Comparison of ENCODE assay signal across 9 mouse cellular contexts in the genomic region with DNA sequence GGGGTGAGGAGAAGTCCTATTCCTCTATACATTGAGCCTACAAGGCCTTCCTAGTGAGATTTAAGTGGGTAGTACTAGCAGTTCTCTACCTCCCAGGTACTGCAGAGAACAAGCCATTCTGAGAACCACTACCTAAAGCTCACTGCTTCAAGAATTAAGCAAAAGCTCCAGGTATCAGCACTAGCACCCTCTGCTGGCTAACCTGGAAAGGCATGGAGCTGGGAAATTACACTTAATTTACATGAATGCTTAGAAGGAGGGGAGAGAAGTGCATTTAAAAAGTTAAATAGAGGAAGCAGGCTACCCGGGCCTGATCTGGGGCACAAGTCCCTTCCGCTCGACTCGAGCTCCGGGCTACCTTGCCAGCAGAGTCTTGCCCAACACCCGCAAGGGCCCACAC. TPM values are rescaled to one million over a fixed set of nuclear protein-coding genes. Genes with fewer than 3 reads are reported as not detected.
DNase-seq lines count a peak whose midpoint lies in the region; ATAC-seq and TF ChIP-seq lines count a peak whose summit lies in the region.
"Had no signal": no experiment of that assay in that cellular context is flagged by ENCODE, and none has a peak within 500 bp of the region (broad histone marks: within the 10 kb centered on the region; RNA-seq: fewer than 3 reads in every experiment).

No protein-coding gene starts in this region.

- H3K4me3 ChIP-seq in hindbrain, embryonic 11.5 days (ENCODE audit: low read depth, low read length), result no peak overlapping the region
- H3K4me3 ChIP-seq in hindbrain, embryonic 16.5 days (ENCODE audit: low read length), result no peak overlapping the region
- H3K4me3 ChIP-seq in liver, embryonic 14.5 days (ENCODE audit: insufficient read depth in 1 of 2, low read depth in 2 of 2, low read length in 2 of 2), result no peak overlapping the region
- H3K4me3 ChIP-seq: limb, embryonic 15.5 days had no signal

- H3K9ac ChIP-seq in hindbrain, embryonic 11.5 days (ENCODE audit: low read depth, low read length), result no peak overlapping the region
- H3K9ac ChIP-seq in hindbrain, embryonic 16.5 days (ENCODE audit: low read depth, low read length), result no peak overlapping the region
- no peak overlapping the region for H3K9ac ChIP-seq in liver, embryonic 14.5 days (replicated peaks)
- H3K9ac ChIP-seq: limb, embryonic 15.5 days had no signal

- WGBS in hindbrain, embryonic 11.5 days, result 70% methylated on average over 3 of the region's 6 CpGs
- WGBS in hindbrain, embryonic 16.5 days, result 78% methylated on average over 2 of the region's 6 CpGs
- 55% methylated on average over 5 of the region's 6 CpGs for WGBS in liver, embryonic 14.5 days (ENCODE audit: insufficient replicate concordance)

- H3K27ac ChIP-seq in hindbrain, embryonic 11.5 days (ENCODE audit: low read depth, low read length), result no peak overlapping the region
- no peak overlapping the region for H3K27ac ChIP-seq in hindbrain, embryonic 16.5 days (ENCODE audit: low read depth, low read length)
- H3K27ac ChIP-seq in liver, embryonic 14.5 days, result no peak overlapping the region
- H3K27ac ChIP-seq: limb, embryonic 15.5 days had no signal

- DNase-seq in hindbrain, embryonic 11.5 days (ENCODE audit: low spot score), result peak; percentile 24
- peak; percentile 8 for DNase-seq in urinary bladder, postnatal 25 days (ENCODE audit: low spot score)
- DNase-seq in urinary bladder, postnatal 36 days (ENCODE audit: low spot score in 2 of 2), result no peak
- DNase-seq in cerebellum, adult 9-11 months, result peak; percentile 24
- DNase-seq in liver, embryonic 14.5 days (ENCODE audit: low read depth in 3 of 3, low spot score in 3 of 3), result no peak
- no peak for DNase-seq in yolk sac, embryonic 10.5 days (ENCODE audit: low spot score)
- no peak for DNase-seq in layer of hippocampus, adult 8-10 months (ENCODE audit: low spot score in 2 of 2)

- no peaks in the 10 kb centered on the region for H3K36me3 ChIP-seq in hindbrain, embryonic 11.5 days (ENCODE audit: control insufficient read depth, insufficient read depth, low read length)
- H3K36me3 ChIP-seq in hindbrain, embryonic 16.5 days (ENCODE audit: control insufficient read depth, insufficient read depth, low read length), result no peaks in the 10 kb centered on the region
- no peaks in the 10 kb centered on the region for H3K36me3 ChIP-seq in liver, embryonic 14.5 days (replicated peaks; ENCODE audit: control insufficient read depth, insufficient read depth, low read depth)
- H3K36me3 ChIP-seq: limb, embryonic 15.5 days had no signal

- no peak overlapping the region for H3K4me2 ChIP-seq in hindbrain, embryonic 11.5 days (replicated peaks; ENCODE audit: low read depth, low read length)
- no peak overlapping the region for H3K4me2 ChIP-seq in hindbrain, embryonic 16.5 days (ENCODE audit: low read length)
- H3K4me2 ChIP-seq in liver, embryonic 14.5 days (ENCODE audit: low read depth), result no peak overlapping the region
- H3K4me2 ChIP-seq: limb, embryonic 15.5 days had no signal

- no peaks in the 10 kb centered on the region for H3K9me3 ChIP-seq in hindbrain, embryonic 11.5 days (ENCODE audit: control insufficient read depth, low read length)
- no peaks in the 10 kb centered on the region for H3K9me3 ChIP-seq in hindbrain, embryonic 16.5 days (ENCODE audit: control insufficient read depth, low read length)
- no peaks in the 10 kb centered on the region for H3K9me3 ChIP-seq in liver, embryonic 14.5 days (ENCODE audit: control insufficient read depth, low read length)
- H3K9me3 ChIP-seq: limb, embryonic 15.5 days had no signal

- H3K4me1 ChIP-seq in hindbrain, embryonic 11.5 days (replicated peaks; ENCODE audit: control insufficient read depth, insufficient read depth, low read length), result no peaks in the 10 kb centered on the region
- no peaks in the 10 kb centered on the region for H3K4me1 ChIP-seq in hindbrain, embryonic 16.5 days (ENCODE audit: control insufficient read depth, insufficient read depth, low read depth, low read length)
- no peaks in the 10 kb centered on the region for H3K4me1 ChIP-seq in liver, embryonic 14.5 days (replicated peaks; ENCODE audit: control insufficient read depth in 2 of 2, insufficient read depth in 2 of 2, low read length in 1 of 2)
- H3K4me1 ChIP-seq: limb, embryonic 15.5 days had no signal

- no peak for ATAC-seq in hindbrain, embryonic 11.5 days (ENCODE audit: low FRiP score)
- no peak for ATAC-seq in hindbrain, embryonic 16.5 days
- no peak for ATAC-seq in liver, embryonic 14.5 days (ENCODE audit: insufficient read depth)

- TF ChIP-seq EP300 in liver, embryonic 14.5 days (IDR thresholded peaks at IDR 0.05; ENCODE audit: low read depth), result no peak

- no peaks in the 10 kb centered on the region for H3K27me3 ChIP-seq in hindbrain, embryonic 11.5 days (ENCODE audit: control insufficient read depth, insufficient read depth, low read length)
- no peaks in the 10 kb centered on the region for H3K27me3 ChIP-seq in hindbrain, embryonic 16.5 days (replicated peaks; ENCODE audit: control insufficient read depth, insufficient read depth, low read length)
- H3K27me3 ChIP-seq in liver, embryonic 14.5 days (ENCODE audit: control insufficient read depth, insufficient read depth, low read length), result no peaks in the 10 kb centered on the region
- H3K27me3 ChIP-seq: limb, embryonic 15.5 days had no signal

- TF ChIP-seq CTCF in liver, embryonic 14.5 days (IDR thresholded peaks at IDR 0.05; ENCODE audit: low read depth), result peak; percentile 46

RNA-seq across cellular contexts. Expression of a gene that starts 24.2 kb away (rescaled TPM):
- 51.9 and 59.2 TPM in 2 replicates for polyA plus RNA-seq in hindbrain, embryonic 11.5 days (2014; fragmentation: Nextera tagmentation; extraction: Ambion mirVana)
- polyA plus RNA-seq in hindbrain, embryonic 16.5 days (2015; fragmentation: Nextera tagmentation; extraction: Ambion mirVana), result 87.1 and 100 TPM in 2 replicates
- polyA plus RNA-seq in liver, embryonic 14.5 days (2012; rRNA removed), result 2.4 and 4.3 TPM in 2 replicates
- 10.4 and 11.5 TPM in 2 replicates for polyA plus RNA-seq in liver, embryonic 14.5 days (2014; fragmentation: Nextera tagmentation; extraction: Ambion mirVana)
- 10 to 100 TPM; 41.9 to 56.4 (median 52.3) TPM for total RNA-seq in layer of hippocampus, adult 8-10 months (2022)

RNA-seq across cellular contexts. Expression of a gene that starts 24.3 kb away (rescaled TPM):
- polyA plus RNA-seq in hindbrain, embryonic 11.5 days (2014; fragmentation: Nextera tagmentation; extraction: Ambion mirVana), result 9.1 and 9.8 TPM in 2 replicates
- polyA plus RNA-seq in hindbrain, embryonic 16.5 days (2015; fragmentation: Nextera tagmentation; extraction: Ambion mirVana), result 5.6 and 6.0 TPM in 2 replicates
- 0.79 and 1.5 TPM in 2 replicates for polyA plus RNA-seq in liver, embryonic 14.5 days (2012; rRNA removed)
- polyA plus RNA-seq in liver, embryonic 14.5 days (2014; fragmentation: Nextera tagmentation; extraction: Ambion mirVana), result 1.9 and 3.1 TPM in 2 replicates
- total RNA-seq in layer of hippocampus, adult 8-10 months (2022), result 1 to 10 TPM; 4.5 to 6.6 (median 5.7) TPM

Comparison
In these comparisons a context has a peak if more than half of its experiments do, and no peak if none do; other contexts are left out.
1. DNase-seq: peak in hindbrain, embryonic 11.5 days (single experiment), urinary bladder, postnatal 25 days (single experiment) and cerebellum, adult 9-11 months (single experiment); none in urinary bladder, postnatal 36 days (0 of 2), liver, embryonic 14.5 days (0 of 3), yolk sac, embryonic 10.5 days (single experiment) and layer of hippocampus, adult 8-10 months (0 of 2).